Mouse (Mus musculus) induced T-regulatory cell, adult 2 months (primary cell): ENCODE results near the gene Hectd2.

ENCODE experiments used
- DNase-seq: peaks from one replicate; pipeline ENCODE4 v3.0.0-alpha.2; 2012; ENCODE audit warnings: low read depth

Hectd2 gene

DNA sequence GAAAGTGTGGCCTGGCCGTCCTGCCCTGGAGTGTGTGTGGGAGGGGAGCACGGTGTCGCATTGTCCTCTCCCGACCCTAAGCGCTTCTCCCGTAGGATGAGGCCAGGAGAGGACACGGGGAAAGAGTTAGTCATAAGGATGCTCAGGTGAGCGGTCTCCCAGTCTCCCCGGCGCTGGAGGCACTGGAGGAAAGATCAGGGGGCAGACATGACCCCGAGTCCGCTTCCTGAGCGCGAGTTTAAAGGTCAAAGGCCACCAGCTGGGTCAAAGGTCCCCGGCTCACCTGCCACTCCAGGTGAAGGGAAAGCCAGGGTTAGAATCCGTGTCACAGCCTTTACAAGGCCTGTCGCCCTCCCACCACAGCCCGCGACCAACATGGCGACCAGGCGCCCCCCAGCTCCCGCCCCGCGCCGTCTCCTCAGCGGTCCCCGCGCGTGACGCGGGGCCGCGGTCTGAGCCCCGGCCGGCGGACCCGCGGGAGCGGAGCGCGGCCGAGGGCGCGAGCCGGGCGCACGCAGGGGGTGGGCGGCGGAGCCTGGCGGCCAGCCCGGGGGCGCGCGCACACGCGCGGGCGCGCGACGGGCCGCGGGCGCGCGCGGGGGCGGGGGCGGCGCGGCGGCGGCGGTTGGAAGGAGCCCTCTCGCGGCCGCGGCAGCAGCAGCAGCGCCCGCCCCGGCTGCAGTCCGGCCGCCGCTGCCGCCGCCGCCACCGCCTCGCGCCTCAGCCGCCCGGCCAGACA lies at the start of gene Hectd2:
Gene Hectd2 (plus strand): TSS at position 594 of the 739 bp plus-strand sequence.
- peak; percentile 69 for DNase-seq

DNA sequence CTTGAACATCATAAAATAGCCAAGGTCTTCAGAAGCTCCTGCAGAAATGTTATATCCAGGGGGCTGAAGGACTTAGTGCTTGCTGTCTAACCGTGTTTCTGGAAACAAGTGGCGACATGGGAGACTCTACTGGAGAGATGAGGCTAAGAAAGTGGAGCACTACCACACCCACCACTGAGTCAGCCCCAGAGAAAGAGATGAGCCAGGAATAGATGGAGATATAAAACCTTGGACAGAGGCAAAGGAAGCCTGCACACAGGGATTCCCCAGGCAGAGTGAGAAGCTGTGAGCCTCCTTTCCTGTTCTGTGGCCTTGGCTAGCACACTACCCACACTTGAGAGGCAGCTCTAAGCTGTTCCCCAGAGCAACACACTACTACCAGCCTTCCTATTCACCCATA lies 49.7 kb upstream of the Hectd2 start:
- DNase-seq, result no peak

DNA sequence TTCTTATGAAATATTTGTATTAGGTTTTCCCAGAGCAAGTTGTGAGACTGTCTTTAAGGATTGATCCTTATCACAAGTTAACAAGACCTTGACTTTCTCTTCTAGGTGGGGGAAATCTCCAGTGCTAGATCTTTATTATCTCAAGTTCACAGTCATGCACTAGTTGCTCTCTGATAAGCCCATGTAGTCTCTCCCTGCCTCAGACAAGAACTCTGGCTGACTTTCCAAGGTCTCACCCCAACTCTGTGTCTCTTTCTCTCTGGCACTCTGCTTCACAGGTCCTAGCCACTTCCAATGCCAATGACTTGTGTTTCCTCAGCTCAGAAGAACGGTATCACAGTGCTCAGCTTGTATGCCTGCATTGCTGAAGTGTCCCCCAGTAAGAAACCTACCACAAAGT lies 43.1 kb upstream of the Hectd2 start:
- DNase-seq, result no peak

DNA sequence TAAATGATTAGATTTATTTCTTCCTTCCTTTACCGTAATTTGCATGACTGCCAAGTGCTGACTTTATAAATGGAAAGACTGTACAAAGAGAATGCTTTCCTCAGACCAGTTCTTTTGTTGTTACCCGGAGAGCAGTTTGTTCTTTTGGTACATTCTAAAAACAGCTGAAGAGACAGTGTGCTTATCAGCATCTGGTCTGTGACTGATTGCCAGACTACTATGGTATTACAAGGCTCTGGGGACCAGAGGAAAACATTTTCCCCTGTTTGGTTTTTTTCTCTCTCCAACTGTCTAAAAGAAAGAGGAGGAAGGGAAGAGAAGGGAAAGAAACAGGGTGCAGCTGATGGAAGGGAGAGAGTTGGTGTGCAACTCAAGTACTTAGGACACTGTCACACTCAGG lies 36.0 kb upstream of the Hectd2 start:
- no peak for DNase-seq

DNA sequence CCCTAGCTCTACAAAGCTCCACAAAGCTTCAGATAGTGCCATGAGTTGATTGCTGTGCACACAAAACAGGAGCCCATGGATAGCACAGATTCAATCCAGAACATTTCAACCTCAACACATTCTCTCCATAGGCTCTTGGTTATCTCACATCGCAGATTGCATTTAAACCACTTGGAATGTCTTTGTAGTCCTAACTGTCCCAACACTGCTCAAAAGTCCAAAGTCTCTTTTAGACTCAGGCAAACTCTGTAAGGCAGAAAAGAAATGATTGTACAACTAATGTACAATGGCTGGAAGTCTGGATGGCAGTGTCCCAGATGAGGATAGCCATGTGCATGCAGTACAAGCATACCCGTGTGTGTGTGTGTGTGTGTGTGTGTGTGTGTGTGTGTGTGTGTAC lies 32.9 kb upstream of the Hectd2 start:
- DNase-seq, result no peak

DNA sequence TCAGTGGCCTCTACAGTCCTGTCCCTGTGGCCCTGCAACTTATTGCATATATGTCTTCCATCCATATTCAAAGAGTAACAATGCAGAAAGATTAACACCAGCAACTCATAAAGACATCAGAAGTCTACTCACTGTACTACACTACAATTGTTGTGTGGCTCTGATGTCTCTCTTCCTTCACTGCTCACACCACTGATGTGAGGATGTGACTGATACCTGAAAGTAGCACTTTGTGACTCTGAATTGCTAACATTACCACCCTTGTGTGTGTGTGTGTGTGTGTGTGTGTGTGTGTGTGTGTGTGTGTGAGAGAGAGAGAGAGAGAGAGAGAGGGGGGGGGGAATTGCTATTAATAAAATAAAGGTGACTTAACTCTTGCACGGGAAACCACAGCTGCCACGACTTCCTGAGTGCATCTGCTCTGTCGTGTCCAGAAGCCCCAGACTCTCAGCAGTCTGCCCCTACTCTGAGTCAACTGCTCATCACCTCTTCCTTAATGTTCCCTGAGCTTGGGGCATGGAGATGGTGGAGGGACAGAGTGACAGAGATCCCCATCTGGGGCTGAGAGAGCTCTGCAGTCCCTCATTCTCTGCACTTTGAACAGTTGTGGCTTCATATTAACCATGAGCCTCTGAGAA lies 31.8 kb upstream of the Hectd2 start:
- peak; percentile 62 for DNase-seq

DNA sequence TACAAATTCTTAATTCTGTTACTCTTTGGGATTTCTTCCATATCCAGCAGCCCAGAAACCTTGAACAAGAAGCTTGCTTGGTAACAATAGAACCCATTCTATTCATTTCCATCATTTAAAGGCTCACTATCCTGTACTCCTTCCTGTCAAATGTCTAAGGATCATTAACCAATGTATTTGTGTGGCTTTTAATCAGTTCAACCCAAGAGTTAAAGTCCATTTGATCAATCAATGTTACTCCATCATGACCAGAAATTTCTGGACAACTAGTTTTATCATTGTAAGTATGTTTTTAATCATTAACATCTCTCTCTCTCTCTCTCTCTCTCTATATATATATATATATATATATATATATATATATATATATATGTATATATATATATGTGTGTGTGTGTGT lies 29.4 kb upstream of the Hectd2 start:
- no peak for DNase-seq

DNA sequence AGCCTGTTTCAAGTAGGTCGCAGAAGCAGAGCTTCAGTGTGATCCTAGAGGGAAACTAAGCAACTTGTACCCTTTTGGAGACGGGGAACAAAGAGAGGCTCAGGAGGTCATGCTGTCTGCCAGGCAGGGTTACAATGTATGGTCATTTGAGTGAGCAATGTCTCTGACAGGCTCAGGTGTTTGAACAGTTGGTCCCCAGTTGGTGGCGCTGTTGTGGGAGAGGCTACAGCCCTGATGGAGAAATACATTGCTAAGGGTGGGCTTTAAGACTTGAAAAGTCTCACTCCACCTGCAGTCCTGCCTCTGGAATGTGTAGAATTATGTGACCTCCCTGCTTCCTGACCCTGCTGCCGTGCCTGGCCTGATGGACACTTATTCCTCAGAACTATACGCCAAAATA lies 21.4 kb upstream of the Hectd2 start:
- DNase-seq, result peak; percentile 67

DNA sequence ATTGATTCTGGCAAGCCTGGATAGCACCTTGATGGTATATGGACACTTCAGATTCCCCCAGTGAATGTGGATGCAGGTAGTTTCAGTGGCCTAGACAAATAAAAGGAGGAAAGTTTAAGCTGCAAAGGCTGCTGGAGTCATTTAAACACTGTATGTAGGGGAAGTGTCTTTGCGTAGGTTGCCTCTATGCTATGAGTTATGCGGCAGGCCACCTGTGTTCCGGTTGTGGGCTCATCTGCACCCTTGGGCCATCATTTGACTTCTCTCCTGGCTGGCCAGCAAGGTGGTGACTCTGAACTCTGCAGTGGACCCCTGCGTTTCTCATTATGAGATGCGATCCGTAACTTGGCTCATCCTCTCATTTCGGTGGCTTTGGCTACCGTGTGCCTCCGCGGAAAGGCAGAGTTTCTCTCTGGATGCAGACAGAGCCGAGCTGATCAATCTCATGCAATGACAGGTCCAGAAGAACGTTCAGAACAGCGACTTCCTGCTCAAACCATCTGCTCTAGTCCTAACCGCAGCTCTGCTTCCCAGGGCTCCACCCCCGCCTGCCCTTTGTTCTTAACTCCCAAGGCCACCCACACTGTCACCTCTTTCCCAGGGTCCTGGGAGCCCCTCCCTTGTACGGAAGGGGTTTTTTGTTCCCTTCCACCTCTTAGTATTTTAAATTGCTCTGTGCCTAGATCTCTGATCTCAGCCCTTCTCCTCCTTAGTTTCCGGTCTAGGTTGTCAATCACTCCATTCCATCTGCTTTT lies 20.3 kb upstream of the Hectd2 start:
- peak; percentile 70 for DNase-seq

DNA sequence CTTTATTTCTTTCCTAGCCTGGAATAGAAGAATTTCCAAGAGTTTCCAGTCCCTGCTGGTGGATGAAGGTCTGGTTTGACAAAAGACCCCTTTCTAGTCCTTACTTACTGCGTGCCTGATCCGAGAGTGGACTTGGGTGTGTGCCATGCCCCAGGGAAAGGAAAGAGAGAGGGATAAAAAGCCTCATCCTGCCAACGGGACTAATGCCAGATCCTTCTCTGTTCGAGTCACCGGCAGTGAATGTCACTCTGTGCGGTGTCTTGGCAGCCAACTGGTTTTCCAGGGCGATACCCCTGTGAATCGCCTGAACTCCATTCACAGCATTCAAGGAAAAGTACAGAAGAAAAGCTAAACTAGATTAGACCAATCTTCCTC lies 19.7 kb upstream of the Hectd2 start:
- DNase-seq, result no peak

DNA sequence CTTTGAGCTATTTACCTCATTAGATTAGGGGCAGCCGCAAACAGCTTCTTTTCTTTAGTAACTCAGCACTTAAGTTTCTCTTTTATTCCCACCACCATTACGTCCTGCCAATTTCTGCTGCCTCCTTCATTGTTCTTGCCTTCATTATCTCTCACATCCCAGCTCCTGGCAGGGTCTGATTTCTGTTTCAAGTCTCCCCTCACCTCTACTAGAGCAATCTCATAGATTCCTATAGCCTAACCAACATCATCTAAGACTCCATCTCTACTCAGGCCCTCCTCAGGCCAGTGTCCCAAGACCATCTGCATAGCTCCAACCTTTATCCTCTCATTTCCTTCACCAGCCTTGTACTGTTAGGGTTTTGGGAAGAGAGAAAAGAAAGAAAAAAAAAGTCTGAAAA lies 19.3 kb upstream of the Hectd2 start:
- no peak for DNase-seq

DNA sequence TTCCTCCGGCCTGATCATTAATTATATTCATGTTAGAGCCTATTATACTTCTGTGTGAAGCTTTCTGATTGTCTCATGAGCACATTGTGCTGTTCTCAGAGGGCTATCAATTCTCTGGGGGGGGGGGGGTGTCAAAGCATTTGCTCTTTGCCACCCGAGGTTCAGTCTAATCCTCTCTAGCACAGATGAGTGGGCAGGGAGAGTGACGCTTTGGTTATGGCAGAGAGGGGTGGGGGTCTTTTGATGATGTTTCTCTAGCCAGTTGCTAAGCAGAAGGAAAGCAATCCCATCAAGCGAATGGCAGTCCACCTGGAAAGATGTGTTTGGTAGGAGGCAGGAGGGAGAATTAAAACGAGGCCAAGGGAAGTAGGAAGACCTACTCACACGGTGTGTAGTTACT lies 18.6 kb upstream of the Hectd2 start:
- DNase-seq, result no peak

DNA sequence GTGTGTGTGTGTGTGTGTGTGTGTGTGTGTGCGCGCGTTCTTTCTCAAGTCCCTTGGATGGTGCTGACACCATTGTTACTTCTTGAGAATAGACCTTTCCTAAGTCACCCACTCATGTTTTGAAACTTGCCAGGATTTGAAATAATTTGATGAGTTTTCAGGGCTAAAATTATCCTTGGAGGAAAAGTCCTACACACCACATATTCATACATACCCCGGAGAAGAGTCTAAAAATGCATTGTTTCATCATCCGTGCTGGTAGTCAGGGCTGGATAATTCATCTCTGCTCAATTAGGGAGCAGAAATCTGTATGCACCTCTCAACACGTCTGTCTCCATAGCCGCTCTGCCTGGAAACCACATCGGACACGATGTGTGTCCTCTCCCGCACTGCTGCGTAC lies 17.5 kb upstream of the Hectd2 start:
- no peak for DNase-seq

DNA sequence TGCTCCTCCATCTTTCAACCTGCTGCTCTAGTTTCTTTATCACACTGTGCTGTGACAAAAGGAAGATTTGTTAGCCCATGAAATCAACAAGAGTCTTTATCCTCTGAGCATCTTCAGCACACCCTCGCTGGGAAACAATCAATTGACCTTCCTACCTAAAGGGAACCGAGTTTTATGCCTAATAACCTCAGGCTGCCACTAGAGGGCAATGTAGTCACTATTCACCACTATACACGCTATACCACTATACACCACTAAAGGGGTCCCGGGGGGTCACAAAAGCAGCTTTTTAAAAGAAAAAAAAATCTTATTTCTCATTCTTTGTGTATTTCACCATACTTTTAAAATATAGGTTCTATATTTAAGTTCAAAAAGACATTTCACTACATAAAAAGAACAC lies 15.9 kb upstream of the Hectd2 start:
- DNase-seq, result peak; percentile 86

DNA sequence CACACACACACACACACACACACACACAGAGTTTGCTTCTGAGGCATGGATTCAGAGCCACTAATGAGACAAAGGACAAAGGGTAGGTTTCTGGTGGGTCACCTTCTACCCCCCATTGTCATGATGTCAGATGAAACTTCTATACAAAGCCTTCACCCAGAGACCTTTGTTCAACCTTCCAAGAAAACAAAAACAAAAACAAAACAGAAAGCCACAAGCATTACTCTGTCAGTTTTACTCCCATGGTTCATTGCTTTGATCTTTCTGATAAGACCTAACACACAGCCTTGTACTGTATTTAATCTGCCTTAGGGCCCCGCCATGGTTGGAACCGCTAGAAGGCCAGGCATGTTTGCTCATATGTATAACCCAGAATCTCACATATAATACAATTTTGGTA lies 15.1 kb upstream of the Hectd2 start:
- peak; percentile 78 for DNase-seq

DNA sequence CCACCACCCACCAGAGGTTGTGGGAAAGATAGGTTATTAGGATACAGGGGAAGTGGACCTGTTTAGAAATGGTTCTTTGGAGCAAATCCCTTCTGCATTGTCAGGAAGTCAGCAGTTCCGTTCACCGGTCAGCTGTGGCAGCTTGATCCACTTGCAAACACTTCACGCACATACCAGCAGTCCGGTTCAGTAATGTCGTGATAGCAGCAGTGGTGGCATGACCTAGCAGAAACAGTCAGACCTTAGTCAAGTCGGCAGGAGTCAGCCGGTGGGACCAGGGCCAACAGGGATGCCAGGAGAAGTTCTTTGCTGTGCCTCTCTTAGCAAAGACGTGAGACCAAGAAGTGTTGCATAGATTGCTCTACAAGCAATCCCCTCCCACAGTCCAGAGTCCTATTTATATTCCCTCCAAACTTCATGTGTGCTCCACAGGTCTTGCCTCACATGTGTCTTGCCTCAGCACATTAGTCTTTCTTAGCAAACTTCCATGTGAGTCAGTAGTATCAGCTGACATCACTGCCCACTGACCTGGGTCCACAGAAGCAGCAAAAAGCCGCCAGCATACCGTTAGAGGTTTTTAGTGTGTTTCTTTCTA lies 14.3 kb upstream of the Hectd2 start:
- no peak for DNase-seq

DNA sequence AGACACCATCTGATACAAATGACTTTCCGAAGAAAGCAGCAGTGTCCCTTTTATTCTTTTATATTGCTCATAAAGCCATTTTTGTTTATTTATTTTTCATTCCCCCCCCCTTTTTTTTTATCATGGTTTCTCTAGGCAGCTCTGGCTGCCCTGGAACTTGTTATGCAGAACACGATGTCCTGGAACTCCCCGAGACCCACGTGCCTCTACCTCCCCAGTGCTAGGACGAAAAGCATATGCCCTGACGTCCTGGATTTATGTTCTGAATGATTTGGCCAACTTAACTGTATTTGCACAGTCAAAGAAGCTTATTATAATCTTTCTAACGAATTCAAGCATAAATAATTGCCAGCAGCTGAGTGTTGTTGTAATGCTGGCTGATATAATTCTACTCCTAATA lies 13.7 kb upstream of the Hectd2 start:
- no peak for DNase-seq

DNA sequence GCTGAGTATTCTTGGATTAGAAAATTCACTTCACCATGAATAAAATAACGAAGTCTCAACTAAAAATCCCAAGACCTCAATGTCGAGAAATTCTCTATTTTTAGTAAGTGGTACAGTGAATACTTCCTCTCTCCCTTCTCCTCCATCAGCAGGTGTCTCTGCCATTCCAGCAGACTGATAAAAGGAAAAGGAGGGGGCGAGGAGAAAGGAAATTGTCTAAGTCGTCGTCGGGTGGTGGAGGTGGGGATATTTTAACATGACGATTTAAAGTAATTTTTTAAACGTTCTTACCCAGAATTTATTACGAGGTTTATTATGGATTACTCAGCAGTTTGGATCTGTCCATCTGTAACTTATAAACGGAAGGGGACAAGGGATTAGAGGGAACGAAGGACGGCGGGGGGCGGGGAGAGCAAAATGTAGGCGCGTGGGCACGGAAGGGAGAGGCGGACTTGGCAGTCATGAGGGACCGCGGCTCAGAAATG lies 836 bp upstream of the Hectd2 start:
- no peak for DNase-seq

DNA sequence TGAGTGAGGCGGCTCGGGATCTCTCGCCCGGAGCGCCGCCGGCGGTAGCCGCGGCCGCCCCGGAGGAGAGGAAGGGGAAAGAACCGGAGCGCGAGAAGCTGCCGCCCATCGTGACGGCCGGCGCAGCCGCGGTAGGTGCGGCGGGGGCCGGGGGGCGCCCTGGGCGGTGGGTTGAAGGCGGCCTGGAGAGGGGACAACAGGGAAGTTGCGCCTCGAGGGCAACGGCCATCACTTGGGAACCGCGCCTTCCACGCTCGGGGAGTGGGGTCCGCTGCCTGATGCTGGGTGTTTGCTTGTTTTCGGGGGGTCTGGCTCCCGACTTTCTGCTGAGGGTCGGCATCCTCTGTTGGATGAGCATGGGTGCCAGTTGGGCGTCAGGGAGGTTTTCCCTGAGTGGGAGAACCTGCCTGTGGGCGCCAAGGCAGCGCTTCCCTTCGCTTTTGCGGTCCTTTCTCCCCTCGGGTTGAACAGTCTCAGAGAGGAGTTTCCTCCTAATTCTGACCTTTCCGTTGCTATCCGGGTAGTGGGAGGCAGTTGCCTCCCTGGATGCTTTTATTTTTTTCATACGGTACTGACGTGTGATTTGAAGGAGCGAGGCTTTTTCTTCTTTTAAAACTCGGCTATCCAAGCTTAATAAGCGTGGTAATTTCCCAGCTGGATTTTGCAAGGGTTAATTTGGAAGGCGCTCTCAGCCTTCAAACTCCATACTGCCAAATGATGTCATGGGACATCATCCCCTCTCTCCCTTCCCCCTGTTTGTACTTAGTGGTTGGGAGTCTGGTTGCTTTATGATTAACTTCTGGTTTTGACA lies 551 bp downstream of the Hectd2 start:
- DNase-seq, result peak; percentile 49

DNA sequence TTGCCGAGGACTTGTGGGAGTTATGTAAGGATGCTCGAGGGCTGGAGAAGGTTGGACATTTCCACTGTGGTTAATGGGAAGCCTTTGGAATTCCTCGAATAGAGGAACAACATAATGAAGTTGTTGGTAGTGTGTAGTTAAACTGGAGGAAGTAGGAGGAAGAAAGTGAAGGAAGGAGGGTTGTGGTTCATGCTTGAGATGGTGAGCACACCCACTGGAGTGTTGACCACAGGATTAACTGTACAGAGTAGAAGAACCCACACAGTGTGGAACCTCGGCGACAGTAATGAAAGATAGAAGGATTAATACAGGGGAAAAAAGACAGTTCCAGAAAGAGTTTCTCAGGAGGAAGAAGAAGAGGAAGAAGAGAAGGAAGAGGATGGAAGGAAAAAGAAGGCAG lies 4.9 kb downstream of the Hectd2 start:
- DNase-seq, result no peak

DNA sequence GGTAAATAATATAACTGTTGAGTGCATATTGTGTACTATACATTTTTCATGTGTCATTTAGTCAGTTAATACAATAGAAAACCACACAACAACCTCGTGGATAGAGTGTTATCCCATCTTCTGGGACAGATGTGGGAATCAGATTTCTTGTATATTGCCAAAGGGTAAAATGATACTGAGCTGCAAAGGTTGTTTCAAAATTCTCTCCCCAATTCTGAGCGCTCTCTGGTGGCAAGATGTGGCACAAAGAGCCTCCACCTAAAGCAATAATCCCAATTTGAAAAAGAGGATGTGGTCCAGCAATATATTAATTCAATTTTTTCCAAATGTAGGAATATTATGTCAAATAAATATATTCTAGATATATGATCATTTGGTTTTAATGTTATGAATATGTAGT lies 5.7 kb downstream of the Hectd2 start:
- DNase-seq, result peak; percentile 57

DNA sequence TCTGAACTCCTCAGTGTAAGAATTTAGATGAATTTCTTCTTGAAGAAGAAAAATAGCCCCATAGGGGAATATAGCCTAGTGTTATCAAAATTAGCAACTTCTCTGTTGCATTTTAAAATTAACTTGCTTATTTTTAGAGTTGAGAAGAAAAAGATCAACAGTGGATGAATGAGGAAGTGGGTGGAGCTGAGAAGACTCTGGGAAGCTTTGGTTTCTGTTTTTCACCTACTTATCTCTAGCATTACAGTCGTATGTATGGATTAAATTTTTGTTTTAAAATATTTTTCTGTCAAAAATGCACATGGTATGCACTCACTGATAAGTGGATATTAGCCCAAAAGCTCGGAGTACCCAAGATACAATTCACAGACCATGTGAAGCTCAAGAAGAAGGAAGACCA lies 6.7 kb downstream of the Hectd2 start:
- no peak for DNase-seq
